Mouse (Mus musculus) hindbrain, postnatal 0 days (tissue): ENCODE results near the gene Gm29776. TPM values are rescaled to one million over a fixed set of nuclear protein-coding genes. Genes with fewer than 3 reads are reported as not detected.

ENCODE experiments used
- ATAC-seq: fragments of 200-750 bp; cut with Nextera tagmentation; 2 replicates; pipeline ENCODE4 v1.8.0; 2017; ENCODE audit warnings: mild to moderate bottlenecking, moderate TSS enrichment, moderate library complexity
- DNase-seq: peaks from one replicate; pipeline ENCODE4 v3.0.0-alpha.2; 2015; ENCODE audit warnings: low spot score
- H3K27ac ChIP-seq: fragments of 300-500 bp; sonication (generic); 2 replicates; pipeline ENCODE4 v1.5.1; 2014; ENCODE audit warnings: mild to moderate bottlenecking
- H3K27me3 ChIP-seq: fragments of 300-500 bp; sonication (generic); 2 replicates; pipeline ENCODE4 v1.6.1; 2014; ENCODE audit warnings: low read length, mixed read lengths; ENCODE audit not compliant: insufficient read depth
- H3K36me3 ChIP-seq: fragments of 300-500 bp; sonication (generic); 2 replicates; pipeline ENCODE4 v1.6.1; 2014; ENCODE audit warnings: low read length, mixed read lengths; ENCODE audit not compliant: insufficient read depth
- H3K4me1 ChIP-seq: fragments of 300-500 bp; sonication (generic); 2 replicates; pipeline ENCODE4 v1.6.1; 2014; ENCODE audit warnings: antibody characterized with exemption, low read length, mixed read lengths; ENCODE audit not compliant: insufficient read depth
- H3K4me2 ChIP-seq: fragments of 300-500 bp; sonication (generic); 2 replicates; pipeline ENCODE4 v1.6.1; 2014; ENCODE audit warnings: low read depth, mild to moderate bottlenecking, low read length, moderate library complexity, mixed read lengths
- H3K4me3 ChIP-seq: fragments of 300-500 bp; sonication (generic); 2 replicates; pipeline ENCODE4 v1.5.1; 2014; ENCODE audit warnings: low read length
- H3K9ac ChIP-seq: fragments of 300-500 bp; sonication (generic); replicated peaks from 2 replicates; pipeline ENCODE4 v1.6.1; 2014; ENCODE audit warnings: mild to moderate bottlenecking, low read length, moderate library complexity, mixed read lengths
- H3K9me3 ChIP-seq: fragments of 300-500 bp; sonication (generic); 2 replicates; pipeline ENCODE4 v1.6.1; 2016; ENCODE audit warnings: low read length, mixed read lengths
- CTCF ChIP-seq: IDR thresholded peaks from 2 replicates; pipeline ENCODE4 v1.5.1; 2016; ENCODE audit warnings: antibody characterized with exemption, control low read depth, low read depth
- WGBS: fragments of 180-500 bp; shearing (Covaris S2); extraction: QIAGEN DNeasy Blood & Tissue Kit; methylation state at CpG from one replicate; pipeline ENCODE4 v1.1.7; 2014; 5-methylcytosine and 5-hydroxymethylcytosine counted together
- polyA plus RNA-seq: library from polyadenylated mRNA; unstranded; fragments of >200 nt; fragmentation: Nextera tagmentation; extraction: Ambion mirVana; gene quantifications from 2 replicates; pipeline ENCODE4 v1.2.1, GENCODE M21; 2015
- total RNA-seq: library from RNA; depleted of rRNA; stranded (reverse); fragments of >200 nt; gene quantifications from 2 replicates; pipeline ENCODE4 v1.2.3, GENCODE M21; 2014

The Gm29776 gene
- total and polyA plus RNA-seq, 2 experiments from 2014 or later = 0.28 to 0.31 TPM

- Histone ChIP-seq H3K27me3 (no peaks in the 10 kb centered on the region), H3K27ac (peak overlapping the region; percentile 54; the same call in 1 of the 2 replicates), H3K36me3 (no peaks in the 10 kb centered on the region), H3K4me1 (no peaks in the 10 kb centered on the region; the same call in 1 of the 2 replicates), H3K9ac (no peak overlapping the region), H3K4me2 (no peak overlapping the region), H3K4me3 (no peak overlapping the region), H3K9me3 (no peaks in the 10 kb centered on the region)
- TF ChIP-seq CTCF = no peak
- ATAC-seq = peak; percentile 87
- 43% methylated on average over 14 of the region's 14 CpGs for WGBS
- DNase-seq = peak; percentile 62
Measured at GRCm38 (mm10) chr14:54736555-54737552, 38.2 kb upstream of the Gm29776 start.

DNA sequence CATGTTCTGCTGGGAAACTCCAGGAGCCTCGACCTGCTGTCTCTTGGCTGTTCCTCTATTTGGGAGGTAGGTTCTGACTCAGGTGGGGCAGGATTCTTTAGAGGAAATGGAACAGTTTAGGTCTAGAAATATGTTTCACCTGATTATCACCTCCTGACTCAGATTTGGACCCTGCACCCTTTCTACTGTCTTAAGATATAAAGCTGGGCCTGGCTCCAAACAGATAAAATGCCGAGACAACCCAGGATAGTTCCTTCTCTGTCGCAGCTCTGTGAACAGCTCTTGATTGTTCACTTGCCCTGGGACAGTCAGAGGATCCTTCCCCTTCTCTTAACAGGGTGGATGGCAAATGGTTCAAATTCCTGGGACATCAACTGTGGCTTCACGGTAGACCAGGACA lies 36.6 kb upstream of the Gm29776 start:
- WGBS = 84% methylated on average over 4 of the region's 4 CpGs
- H3K4me2 ChIP-seq = no peak overlapping the region

DNA sequence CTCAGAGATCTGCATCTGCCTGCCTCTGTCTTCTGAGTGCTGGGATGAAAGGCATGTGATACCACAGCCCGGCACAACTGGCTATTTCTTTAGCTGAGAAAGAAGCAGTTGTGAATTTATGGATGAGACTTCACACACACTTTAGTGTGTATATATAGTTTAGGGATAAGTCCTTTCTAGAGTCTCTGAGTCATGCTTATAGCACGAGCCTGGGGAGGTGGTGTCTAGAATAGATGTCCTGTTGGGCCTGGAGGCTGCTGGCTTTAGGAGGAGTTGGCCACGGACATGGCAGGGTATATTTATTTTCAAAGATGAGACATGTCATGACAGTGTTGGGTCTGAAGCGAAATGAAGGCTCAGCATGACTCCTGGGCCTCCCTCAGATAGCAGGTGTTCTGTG lies 35.4 kb upstream of the Gm29776 start:
- Histone ChIP-seq H3K4me2 (no peak overlapping the region), H3K36me3 (no peaks in the 10 kb centered on the region), H3K9me3 (no peaks in the 10 kb centered on the region), H3K9ac (no peak overlapping the region), H3K4me3 (no peak overlapping the region), H3K4me1 (no peaks in the 10 kb centered on the region; the same call in 1 of the 2 replicates), H3K27ac (no peak overlapping the region), H3K27me3 (no peaks in the 10 kb centered on the region)
- no peak for ATAC-seq
- 77% methylated on average over 4 of the region's 4 CpGs for WGBS
- no peak for DNase-seq
- no peak for TF ChIP-seq CTCF

More for the DNA sequence above, 36.6 kb upstream of the Gm29776 start:
- H3K27ac ChIP-seq = no peak overlapping the region
- no peak for ATAC-seq
- no peaks in the 10 kb centered on the region for H3K36me3 ChIP-seq
- DNase-seq = no peak
- no peaks in the 10 kb centered on the region for H3K9me3 ChIP-seq
- H3K27me3 ChIP-seq = no peaks in the 10 kb centered on the region
- no peak overlapping the region for H3K4me3 ChIP-seq
- TF ChIP-seq CTCF = no peak
- H3K4me1 ChIP-seq = no peaks in the 10 kb centered on the region; the same call in 1 of the 2 replicates
- H3K9ac ChIP-seq = no peak overlapping the region

DNA sequence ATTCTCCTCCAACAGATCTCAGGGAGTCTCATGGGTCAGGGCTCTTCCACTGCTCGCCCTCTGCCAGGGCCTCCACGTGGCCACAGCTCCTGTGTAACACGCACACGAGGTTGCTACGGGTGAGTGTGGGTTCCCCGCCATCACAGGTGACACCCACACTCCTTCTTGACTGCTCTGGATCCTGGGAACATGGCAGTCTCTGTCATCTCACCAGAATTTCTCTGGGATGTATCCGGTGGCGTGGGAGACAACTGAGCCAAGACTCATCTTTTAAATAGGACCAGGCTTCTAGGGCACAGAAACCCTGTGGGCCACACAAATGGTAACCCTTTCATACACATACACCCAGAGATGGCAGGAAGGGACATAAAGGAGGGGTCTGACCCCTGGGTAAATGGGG lies 33.6 kb upstream of the Gm29776 start:
- Histone ChIP-seq H3K4me3 (no peak overlapping the region), H3K27me3 (no peaks in the 10 kb centered on the region), H3K4me1 (no peaks in the 10 kb centered on the region; the same call in 1 of the 2 replicates), H3K9ac (no peak overlapping the region), H3K9me3 (no peaks in the 10 kb centered on the region), H3K4me2 (no peak overlapping the region), H3K36me3 (no peaks in the 10 kb centered on the region), H3K27ac (no peak overlapping the region)
- DNase-seq (no peak), ATAC-seq (no peak)
- WGBS = 88% methylated on average over 8 of the region's 8 CpGs
- TF ChIP-seq CTCF = no peak

- no peak for ATAC-seq
- Histone ChIP-seq H3K9me3 (no peaks in the 10 kb centered on the region), H3K9ac (no peak overlapping the region), H3K4me1 (no peaks in the 10 kb centered on the region), H3K27me3 (no peaks in the 10 kb centered on the region), H3K27ac (no peak overlapping the region), H3K4me3 (no peak overlapping the region), H3K4me2 (no peak overlapping the region), H3K36me3 (no peaks in the 10 kb centered on the region)
- TF ChIP-seq CTCF = no peak
- 76% methylated on average over 6 of the region's 6 CpGs for WGBS
- no peak for DNase-seq
Measured at GRCm38 (mm10) chr14:54730305-54730704, 31.7 kb upstream of the Gm29776 start.

- WGBS = 58% methylated on average over 13 of the region's 13 CpGs
- Histone ChIP-seq H3K27me3 (no peaks in the 10 kb centered on the region), H3K4me3 (no peak overlapping the region), H3K4me1 (no peaks in the 10 kb centered on the region), H3K4me2 (no peak overlapping the region), H3K9me3 (no peaks in the 10 kb centered on the region), H3K9ac (no peak overlapping the region), H3K27ac (0 out of 2 replicates have a peak overlapping the region, but pooled peaks have one; percentile 0), H3K36me3 (0 out of 2 replicates have a peak, but pooled peaks cover 2% of the 10 kb centered on the region)
- ATAC-seq = no peak; the same call in 1 of the 2 replicates
- DNase-seq = no peak
- no peak for TF ChIP-seq CTCF
Measured at GRCm38 (mm10) chr14:54728823-54729653, 30.4 kb upstream of the Gm29776 start.
